Comparison of ENCODE assay signal across 11 mouse cellular contexts in the genomic region with DNA sequence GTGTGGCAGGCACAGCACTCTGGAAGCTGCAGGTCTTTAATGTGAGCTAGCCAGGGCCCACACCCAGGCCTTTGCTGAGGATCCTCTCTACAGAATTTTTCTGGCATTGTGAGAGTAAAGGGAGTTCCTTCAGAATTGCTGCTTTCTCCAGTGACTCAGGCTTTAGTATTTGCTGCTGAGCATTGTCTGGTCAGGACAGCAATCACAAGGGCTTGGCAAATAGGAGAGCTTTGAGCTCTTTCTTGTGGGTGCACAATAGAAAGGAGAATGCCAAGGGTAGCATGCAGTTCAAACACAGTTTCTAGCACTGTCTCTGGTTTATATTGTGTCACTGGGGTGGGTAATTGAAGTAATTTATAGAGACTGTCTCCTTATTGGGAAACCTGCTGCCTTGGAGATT. TPM values are rescaled to one million over a fixed set of nuclear protein-coding genes. Genes with fewer than 3 reads are reported as not detected.
A peak's percentile ranks its signal among the peaks of the same experiment; 100 is the strongest.
DNase-seq lines count a peak whose midpoint lies in the region; ATAC-seq and TF ChIP-seq lines count a peak whose summit lies in the region.
"Had no signal": no experiment of that assay in that cellular context is flagged by ENCODE, and none has a peak within 500 bp of the region (broad histone marks: within the 10 kb centered on the region; RNA-seq: fewer than 3 reads in every experiment).

No protein-coding gene starts in this region.

- no peaks in the 10 kb centered on the region for H3K27me3 ChIP-seq in forebrain, embryonic 12.5 days
- no peaks in the 10 kb centered on the region for H3K27me3 ChIP-seq in forebrain, postnatal 0 days (ENCODE audit: insufficient read depth, low read length)
- H3K27me3 ChIP-seq in liver, adult 2 months (ENCODE audit: control insufficient read depth, insufficient read depth, low read length), result no peaks in the 10 kb centered on the region
- H3K27me3 ChIP-seq in liver, embryonic 11.5 days (replicated peaks; ENCODE audit: control insufficient read depth, insufficient read depth, low read length), result no peaks in the 10 kb centered on the region
- no peaks in the 10 kb centered on the region for H3K27me3 ChIP-seq in intestine, embryonic 15.5 days (replicated peaks)
- no peaks in the 10 kb centered on the region for H3K27me3 ChIP-seq in neural tube, embryonic 15.5 days (replicated peaks)

- H3K4me1 ChIP-seq in forebrain, embryonic 12.5 days, result peaks cover 38% of the 10 kb centered on the region
- peaks cover 19% of the 10 kb centered on the region for H3K4me1 ChIP-seq in forebrain, postnatal 0 days (ENCODE audit: insufficient read depth)
- peaks cover 29% of the 10 kb centered on the region for H3K4me1 ChIP-seq in liver, adult 2 months (ENCODE audit: control insufficient read depth, insufficient read depth, low read length)
- peaks cover 25% of the 10 kb centered on the region for H3K4me1 ChIP-seq in liver, embryonic 11.5 days (replicated peaks; ENCODE audit: control insufficient read depth, insufficient read depth, low read length)
- H3K4me1 ChIP-seq in intestine, embryonic 15.5 days (replicated peaks), result peaks cover 29% of the 10 kb centered on the region
- peaks cover 48% of the 10 kb centered on the region for H3K4me1 ChIP-seq in neural tube, embryonic 15.5 days

- H3K79me2 ChIP-seq in liver, adult 2 months (ENCODE audit: control insufficient read depth, insufficient read depth, low read length), result peaks cover 37% of the 10 kb centered on the region

- H3K4me3 ChIP-seq in forebrain, embryonic 12.5 days (replicated peaks), result no peak overlapping the region
- H3K4me3 ChIP-seq in forebrain, postnatal 0 days (ENCODE audit: low read depth, low read length), result no peak overlapping the region
- no peak overlapping the region for H3K4me3 ChIP-seq in liver, adult 2 months (ENCODE audit: insufficient read depth, low read depth, low read length)
- H3K4me3 ChIP-seq in liver, embryonic 11.5 days (ENCODE audit: low read depth, low read length), result no peak overlapping the region
- H3K4me3 ChIP-seq in intestine, embryonic 15.5 days (replicated peaks), result no peak overlapping the region
- H3K4me3 ChIP-seq in neural tube, embryonic 15.5 days (replicated peaks), result no peak overlapping the region

- peaks cover 5% of the 10 kb centered on the region; the same call in 1 of the 2 replicates for H3K36me3 ChIP-seq in forebrain, embryonic 12.5 days (replicated peaks)
- H3K36me3 ChIP-seq in forebrain, postnatal 0 days (ENCODE audit: insufficient read depth), result no peaks in the 10 kb centered on the region
- no peaks in the 10 kb centered on the region for H3K36me3 ChIP-seq in liver, adult 2 months (ENCODE audit: control insufficient read depth, insufficient read depth, low read length)
- H3K36me3 ChIP-seq in liver, embryonic 11.5 days (ENCODE audit: control insufficient read depth, insufficient read depth, low read length), result peaks cover 4% of the 10 kb centered on the region; the same call in 1 of the 2 replicates
- H3K36me3 ChIP-seq in intestine, embryonic 15.5 days, result no peaks in the 10 kb centered on the region
- H3K36me3 ChIP-seq in neural tube, embryonic 15.5 days, result no peaks in the 10 kb centered on the region

- TF ChIP-seq POLR2A in liver, adult 2 months (IDR thresholded peaks at IDR 0.05; ENCODE audit: extremely low read depth, insufficient read depth, low read length), result no peak

- DNase-seq in forebrain, postnatal 0 days, result no peak
- no peak for DNase-seq in liver, adult 2 months (ENCODE audit: extremely low read depth, low read depth, low spot score)
- DNase-seq in liver, embryonic 11.5 days (ENCODE audit: low spot score), result no peak
- DNase-seq in embryo, embryonic 10 days (ENCODE audit: low spot score), result no peak
- DNase-seq in right cerebral cortex, postnatal 4 days, result no peak
- DNase-seq: cerebellum, adult 2 months; gastrocnemius, postnatal 10 days; lung, postnatal 10 days had no signal

- peak overlapping the region; percentile 27; the same call in 1 of the 2 replicates for H3K4me2 ChIP-seq in forebrain, embryonic 12.5 days
- no peak overlapping the region; the same call in 1 of the 2 replicates for H3K4me2 ChIP-seq in forebrain, postnatal 0 days (ENCODE audit: low read depth)
- H3K4me2 ChIP-seq in liver, embryonic 11.5 days, result no peak overlapping the region
- peak overlapping the region; percentile 40 for H3K4me2 ChIP-seq in intestine, embryonic 15.5 days (replicated peaks)
- H3K4me2 ChIP-seq in neural tube, embryonic 15.5 days, result peak overlapping the region; percentile 81

- H3K9ac ChIP-seq in forebrain, embryonic 12.5 days, result no peak overlapping the region
- no peak overlapping the region for H3K9ac ChIP-seq in forebrain, postnatal 0 days
- H3K9ac ChIP-seq in liver, adult 2 months (ENCODE audit: low read depth, low read length), result no peak overlapping the region
- H3K9ac ChIP-seq in liver, embryonic 11.5 days (ENCODE audit: low read depth, low read length), result no peak overlapping the region
- no peak overlapping the region for H3K9ac ChIP-seq in intestine, embryonic 15.5 days
- H3K9ac ChIP-seq in neural tube, embryonic 15.5 days (replicated peaks), result no peak overlapping the region

- TF ChIP-seq CTCF in forebrain, postnatal 0 days (IDR thresholded peaks at IDR 0.05; ENCODE audit: low read depth), result no peak
- TF ChIP-seq CTCF in liver, adult 2 months (IDR thresholded peaks at IDR 0.05; ENCODE audit: low read depth, low read length), result no peak

- no peak for ATAC-seq in forebrain, embryonic 12.5 days (ENCODE audit: low FRiP score)
- ATAC-seq in forebrain, postnatal 0 days, result no peak
- ATAC-seq in liver, embryonic 11.5 days (replicated peaks; ENCODE audit: low FRiP score), result no peak
- no peak for ATAC-seq in intestine, embryonic 15.5 days
- ATAC-seq in neural tube, embryonic 15.5 days (ENCODE audit: low FRiP score), result no peak

- no peaks in the 10 kb centered on the region for H3K9me3 ChIP-seq in forebrain, embryonic 12.5 days
- H3K9me3 ChIP-seq in forebrain, postnatal 0 days (ENCODE audit: low read length), result no peaks in the 10 kb centered on the region
- no peaks in the 10 kb centered on the region for H3K9me3 ChIP-seq in liver, embryonic 11.5 days (ENCODE audit: control insufficient read depth, low read length)
- no peaks in the 10 kb centered on the region for H3K9me3 ChIP-seq in intestine, embryonic 15.5 days
- no peaks in the 10 kb centered on the region for H3K9me3 ChIP-seq in neural tube, embryonic 15.5 days (replicated peaks)

- no peak overlapping the region for H3K27ac ChIP-seq in forebrain, embryonic 12.5 days
- H3K27ac ChIP-seq in forebrain, postnatal 0 days (ENCODE audit: low read depth, low read length), result no peak overlapping the region
- H3K27ac ChIP-seq in liver, adult 2 months (replicated peaks; ENCODE audit: insufficient read depth, low read depth, low read length), result peak overlapping the region; percentile 68
- no peak overlapping the region for H3K27ac ChIP-seq in liver, embryonic 11.5 days (ENCODE audit: low read depth, low read length)
- peak overlapping the region; percentile 54 for H3K27ac ChIP-seq in intestine, embryonic 15.5 days
- H3K27ac ChIP-seq in neural tube, embryonic 15.5 days (replicated peaks), result peak overlapping the region; percentile 20; the same call in 1 of the 2 replicates

RNA-seq across cellular contexts. Expression of a gene that starts 3.9 kb away (rescaled TPM):
- polyA plus RNA-seq in forebrain, embryonic 12.5 days (2016; fragmentation: Nextera tagmentation; extraction: Ambion mirVana), result 77.3 and 83.5 TPM in 2 replicates
- total RNA-seq in forebrain, postnatal 0 days (2014; rRNA removed), result 77.0 and 91.5 TPM in 2 replicates
- 48.5 and 48.7 TPM in 2 replicates for polyA plus RNA-seq in forebrain, postnatal 0 days (2015; fragmentation: Nextera tagmentation; extraction: Ambion mirVana)
- total RNA-seq in liver, adult 2 months (2014; rRNA removed), result 46.7 and 59.9 TPM in 2 replicates
- polyA plus RNA-seq in liver, adult 2 months (2012; rRNA removed), result 63.3 and 71.0 TPM in 2 replicates
- polyA plus RNA-seq in liver, embryonic 11.5 days (2014; fragmentation: Nextera tagmentation; extraction: Ambion mirVana), result 24.2 and 24.4 TPM in 2 replicates
- 43.0 and 47.5 TPM in 2 replicates for polyA plus RNA-seq in intestine, embryonic 15.5 days (2015; fragmentation: Nextera tagmentation; extraction: Ambion mirVana)
- 55.6 and 62.0 TPM in 2 replicates for polyA plus RNA-seq in neural tube, embryonic 15.5 days (2015; fragmentation: Nextera tagmentation; extraction: Ambion mirVana)

RNA-seq across cellular contexts. Expression of a gene that starts 38.5 kb away (rescaled TPM):
- polyA plus RNA-seq in forebrain, embryonic 12.5 days (2016; fragmentation: Nextera tagmentation; extraction: Ambion mirVana), result 8.8 and 9.0 TPM in 2 replicates
- total RNA-seq in forebrain, postnatal 0 days (2014; rRNA removed), result 29.1 and 45.7 TPM in 2 replicates
- polyA plus RNA-seq in forebrain, postnatal 0 days (2015; fragmentation: Nextera tagmentation; extraction: Ambion mirVana), result 7.6 and 10.9 TPM in 2 replicates
- total RNA-seq in liver, adult 2 months (2014; rRNA removed), result under 0.01 and 0.09 TPM in 2 replicates
- polyA plus RNA-seq in liver, adult 2 months (2012; rRNA removed), result 0.37 and 0.64 TPM in 2 replicates
- 1.2 and 1.7 TPM in 2 replicates for polyA plus RNA-seq in liver, embryonic 11.5 days (2014; fragmentation: Nextera tagmentation; extraction: Ambion mirVana)
- polyA plus RNA-seq in intestine, embryonic 15.5 days (2015; fragmentation: Nextera tagmentation; extraction: Ambion mirVana), result 1.5 and 2.1 TPM in 2 replicates
- 7.1 and 10.9 TPM in 2 replicates for polyA plus RNA-seq in neural tube, embryonic 15.5 days (2015; fragmentation: Nextera tagmentation; extraction: Ambion mirVana)

Comparison
In these comparisons a context has a peak if more than half of its experiments do, and no peak if none do; other contexts are left out.
1. H3K27ac ChIP-seq: peak in liver, adult 2 months (single experiment), intestine, embryonic 15.5 days (single experiment) and neural tube, embryonic 15.5 days (single experiment); none in forebrain, embryonic 12.5 days (single experiment), forebrain, postnatal 0 days (single experiment) and liver, embryonic 11.5 days (single experiment).
2. H3K4me2 ChIP-seq: peak in forebrain, embryonic 12.5 days (single experiment), intestine, embryonic 15.5 days (single experiment) and neural tube, embryonic 15.5 days (single experiment); none in forebrain, postnatal 0 days (single experiment) and liver, embryonic 11.5 days (single experiment).